Mouse (Mus musculus) G1E (cell line): ENCODE measurements around the gene Tppp. TPM values are rescaled to one million over a fixed set of nuclear protein-coding genes. Genes with fewer than 3 reads are reported as not detected.
"Not testable (repeated sequence)": the region's sequence is repeated elsewhere in the genome, so short reads cannot be mapped to it uniquely, and the experiment has no call there.

Experiments used
- ATAC-seq: 2 replicates; pipeline ENCODE4 v1.8.0; 2016; ENCODE audit warnings: mild to moderate bottlenecking; ENCODE audit not compliant: insufficient number of reproducible peaks, poor library complexity, low FRiP score, severe bottlenecking; ENCODE audit errors: extremely low read depth
- DNase-seq: peaks from one replicate; pipeline ENCODE4 v3.0.0; 2012; ENCODE audit warnings: low spot score
- H3K27me3 ChIP-seq: 2 replicates; pipeline ENCODE4 v1.6.1; 2012; ENCODE audit warnings: mild to moderate bottlenecking, low read length, inconsistent platforms; ENCODE audit not compliant: insufficient read depth
- H3K36me3 ChIP-seq: replicated peaks from 2 replicates; pipeline ENCODE3; 2012; ENCODE audit warnings: mild to moderate bottlenecking, inconsistent platforms
- H3K4me1 ChIP-seq: 2 replicates; pipeline ENCODE4 v1.6.1; 2012; ENCODE audit warnings: low read depth, low read length, inconsistent platforms, mixed read lengths; ENCODE audit not compliant: insufficient read depth
- H3K4me3 ChIP-seq: 2 replicates; pipeline ENCODE4 v1.5.1; 2012; ENCODE audit warnings: low read depth, mild to moderate bottlenecking, inconsistent platforms, low read length, moderate library complexity, mixed read lengths
- H3K9me3 ChIP-seq: replicated peaks from 2 replicates; pipeline ENCODE4 v1.6.1; 2012; ENCODE audit warnings: inconsistent platforms
- CTCF ChIP-seq: IDR thresholded peaks from 2 replicates; pipeline ENCODE4 v1.5.1; 2012; ENCODE audit warnings: low read depth, low read length, inconsistent platforms, mixed read lengths
- GATA1 ChIP-seq: IDR thresholded peaks from 2 replicates; pipeline ENCODE4 v1.6.1; 2012; ENCODE audit warnings: borderline replicate concordance, low read length, inconsistent platforms, mixed read lengths
- GATA2 ChIP-seq: IDR thresholded peaks from 2 replicates; pipeline ENCODE4 v1.6.1; 2012; ENCODE audit warnings: low read depth, low read length, inconsistent platforms, borderline replicate concordance
- POLR2AphosphoS5 ChIP-seq: IDR thresholded peaks from 2 replicates; pipeline ENCODE4 v1.6.1; 2012; ENCODE audit warnings: low read depth, low read length, inconsistent platforms; ENCODE audit not compliant: insufficient replicate concordance
- TAL1 ChIP-seq: conservative IDR thresholded peaks from 2 replicates; pipeline ENCODE4 v1.6.1; 2012; ENCODE audit warnings: low read depth, low read length, inconsistent platforms, mixed read lengths
- polyA plus RNA-seq: library from polyadenylated mRNA; stranded (reverse); fragments of >175 nt; gene quantifications from 2 replicates; pipeline ENCODE4 v1.2.3, GENCODE M21; 2012
- total RNA-seq, 2 experiments: library from RNA; stranded (forward) in 1 of 2; stranded (reverse) in 1 of 2; fragments of 200-1000 nt in 1 of 2; fragments of >200 nt in 1 of 2; fragmentation: Nextera tagmentation in 1 of 2; gene quantifications; 2 replicates each; pipeline ENCODE4 v1.2.3; 2014 to 2017

The Tppp gene
- total and polyA plus RNA-seq, 3 experiments, result 0.16 TPM; not detected in 2

DNA sequence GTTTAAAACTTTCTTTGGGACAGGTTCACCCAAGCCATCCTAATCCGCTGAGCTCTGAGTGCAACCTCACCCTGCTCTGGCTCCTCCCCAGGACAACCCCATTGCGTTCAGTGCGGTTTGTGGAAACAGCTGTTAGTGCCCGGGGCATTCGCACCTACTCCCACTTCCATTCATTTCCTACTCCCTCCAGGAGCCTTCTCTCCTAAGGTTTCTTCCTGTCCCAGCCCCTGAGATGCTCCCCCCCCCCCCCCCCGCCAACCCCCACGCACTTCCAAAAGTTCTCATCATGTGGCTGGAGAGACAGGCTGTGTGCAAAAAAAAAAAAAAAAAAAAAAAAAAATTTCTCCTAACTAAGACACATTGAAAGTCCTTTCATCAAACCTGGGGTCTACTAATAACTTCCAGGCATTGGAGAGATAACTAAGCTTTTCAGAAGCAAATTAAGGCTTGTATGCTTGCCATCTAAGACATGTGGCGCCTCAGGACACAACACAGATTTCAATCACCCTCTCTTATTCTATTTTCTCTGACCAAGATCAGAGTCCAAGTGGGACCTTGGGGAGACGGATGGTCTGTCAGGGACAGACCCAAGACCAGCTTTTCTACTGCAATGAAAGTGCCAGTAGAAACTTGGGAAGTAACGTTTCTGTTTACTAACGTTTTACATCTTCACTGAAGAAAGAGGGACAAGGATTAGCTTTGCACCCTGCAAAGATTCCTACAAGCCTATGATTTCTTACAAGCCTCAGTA, 53.3 kb downstream of the Tppp start:
- ATAC-seq (no peak), DNase-seq (no peak)
- TF ChIP-seq POLR2AphosphoS5, result no peak
- no peak for TF ChIP-seq TAL1
- TF ChIP-seq GATA2, result no peak
- no peak for TF ChIP-seq GATA1
- TF ChIP-seq CTCF, result no peak
- Histone ChIP-seq H3K4me1 (peaks cover 5% of the 10 kb centered on the region), H3K36me3 (peaks cover 9% of the 10 kb centered on the region), H3K27me3 (peaks cover 11% of the 10 kb centered on the region), H3K9me3 (no peaks in the 10 kb centered on the region), H3K4me3 (peak overlapping the region; percentile 93)

GRCm38 (mm10) chr13:74063340-74064050, 54.3 kb downstream of the Tppp start:
- peaks cover 2% of the 10 kb centered on the region for H3K36me3 ChIP-seq
- H3K4me3 ChIP-seq, result no peak overlapping the region
- ATAC-seq, result no peak
- peaks cover 11% of the 10 kb centered on the region for H3K27me3 ChIP-seq
- no peaks in the 10 kb centered on the region for H3K9me3 ChIP-seq
- peaks cover 5% of the 10 kb centered on the region for H3K4me1 ChIP-seq
- TF ChIP-seq GATA2 (no peak), CTCF (no peak), TAL1 (no peak), GATA1 (no peak), POLR2AphosphoS5 (no peak)
- DNase-seq, result no peak

- Histone ChIP-seq H3K4me3 (no peak overlapping the region), H3K27me3 (peaks cover 16% of the 10 kb centered on the region), H3K4me1 (peaks cover 2% of the 10 kb centered on the region; the same call in 1 of the 2 replicates), H3K9me3 (no peaks in the 10 kb centered on the region), H3K36me3 (no peaks in the 10 kb centered on the region)
- TF ChIP-seq TAL1 (no peak), POLR2AphosphoS5 (no peak), GATA1 (no peak), CTCF (no peak), GATA2 (no peak)
- no peak for DNase-seq
- ATAC-seq, result no peak
Measured at GRCm38 (mm10) chr13:74066576-74066975, 57.4 kb downstream of the Tppp start.

- DNase-seq, H3K9me3 ChIP-seq, H3K4me1 ChIP-seq, H3K36me3 ChIP-seq, H3K4me3 ChIP-seq: not testable (repeated sequence)
- H3K27me3 ChIP-seq, result peaks cover 19% of the 10 kb centered on the region
- ATAC-seq, result peak; percentile 49
Measured at GRCm38 (mm10) chr13:74071244-74071643, 62.0 kb downstream of the Tppp start.

DNA sequence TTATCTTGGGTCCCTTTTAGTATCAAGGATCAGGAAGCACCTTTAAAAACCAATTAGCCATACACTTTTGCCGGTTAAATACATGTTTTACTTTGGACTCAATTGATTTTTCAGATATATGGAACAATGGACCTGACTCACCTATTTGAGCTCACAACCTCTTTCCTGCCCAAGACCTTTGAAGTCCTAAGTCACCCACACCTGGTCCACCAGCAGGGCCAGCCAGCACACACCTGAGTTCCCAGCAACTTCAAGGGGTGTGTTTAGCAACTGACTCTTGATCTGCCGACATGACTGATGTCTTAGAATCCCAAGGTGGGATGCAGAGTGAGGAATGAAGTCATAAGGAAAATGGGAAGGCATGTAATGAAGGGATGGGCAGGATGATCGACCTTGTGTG, 62.5 kb downstream of the Tppp start:
- Histone ChIP-seq H3K36me3 (no peaks in the 10 kb centered on the region), H3K4me3 (no peak overlapping the region), H3K27me3 (peaks cover 19% of the 10 kb centered on the region), H3K9me3 (no peaks in the 10 kb centered on the region), H3K4me1 (no peaks in the 10 kb centered on the region; the same call in 1 of the 2 replicates)
- DNase-seq (no peak), ATAC-seq (no peak)
- TF ChIP-seq TAL1, result no peak
- no peak for TF ChIP-seq CTCF
- no peak for TF ChIP-seq GATA1

DNA sequence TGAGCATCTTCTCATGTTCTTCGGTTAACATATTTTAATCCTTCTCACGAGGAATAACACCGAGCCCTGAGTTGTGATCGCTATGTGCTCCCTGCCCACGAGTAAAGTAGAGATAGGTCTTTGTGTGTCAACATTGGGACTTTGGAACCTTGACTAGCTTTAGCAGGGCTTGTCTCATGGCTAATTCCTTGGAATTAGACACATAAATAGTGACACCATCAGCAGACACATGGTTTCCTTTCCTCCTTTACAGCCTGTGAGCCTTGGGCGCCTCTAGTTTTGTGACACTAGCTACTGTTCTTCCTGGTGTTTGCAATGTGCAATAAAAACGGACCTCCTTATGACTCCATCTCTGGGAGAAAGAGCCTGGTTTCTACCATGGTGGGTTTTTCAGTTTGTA, 64.2 kb downstream of the Tppp start:
- Histone ChIP-seq H3K4me1 (no peaks in the 10 kb centered on the region; the same call in 1 of the 2 replicates), H3K27me3 (peaks cover 22% of the 10 kb centered on the region), H3K36me3 (no peaks in the 10 kb centered on the region), H3K4me3 (no peak overlapping the region), H3K9me3 (no peaks in the 10 kb centered on the region)
- no peak for TF ChIP-seq GATA2
- TF ChIP-seq POLR2AphosphoS5, result no peak
- TF ChIP-seq GATA1, result no peak
- TF ChIP-seq CTCF, result no peak
- TF ChIP-seq TAL1, result no peak
- DNase-seq (no peak), ATAC-seq (no peak)

Other genes starting within 250 kb of the Tppp start
- not detected in 2 replicates for gene Nkd2, start 161.8 kb upstream of the Tppp start, total RNA-seq (2014; fragmentation: Nextera tagmentation)
- 0.06 and 0.27 TPM in 2 replicates for gene Nkd2, start 161.8 kb upstream of the Tppp start, total RNA-seq (2017)
- gene Nkd2, start 161.8 kb upstream of the Tppp start, polyA plus RNA-seq, result not detected in 2 replicates
- 46.7 and 57.6 TPM in 2 replicates for gene Trip13, start 71.6 kb upstream of the Tppp start, total RNA-seq (2014; fragmentation: Nextera tagmentation)
- 48.2 and 57.7 TPM in 2 replicates for gene Trip13, start 71.6 kb upstream of the Tppp start, total RNA-seq (2017)
- 4.5 and 4.9 TPM in 2 replicates for gene Trip13, start 71.6 kb upstream of the Tppp start, polyA plus RNA-seq
- gene Brd9, start 71.6 kb upstream of the Tppp start, total RNA-seq (2014; fragmentation: Nextera tagmentation), result 33.0 and 41.3 TPM in 2 replicates
- 48.2 and 51.3 TPM in 2 replicates for gene Brd9, start 71.6 kb upstream of the Tppp start, total RNA-seq (2017)
- gene Brd9, start 71.6 kb upstream of the Tppp start, polyA plus RNA-seq, result 9.2 and 9.9 TPM in 2 replicates
- gene Zdhhc11, start 45.6 kb upstream of the Tppp start, total RNA-seq (2014; fragmentation: Nextera tagmentation), result not detected in 2 replicates
- gene Zdhhc11, start 45.6 kb upstream of the Tppp start, total RNA-seq (2017), result not detected in 2 replicates
- gene Zdhhc11, start 45.6 kb upstream of the Tppp start, polyA plus RNA-seq, result not detected in 2 replicates
- 14.4 and 16.3 TPM in 2 replicates for gene Cep72, start 52.9 kb downstream of the Tppp start, total RNA-seq (2014; fragmentation: Nextera tagmentation)
- 10.6 and 11.2 TPM in 2 replicates for gene Cep72, start 52.9 kb downstream of the Tppp start, total RNA-seq (2017)
- 1.1 and 3.4 TPM in 2 replicates for gene Cep72, start 52.9 kb downstream of the Tppp start, polyA plus RNA-seq
- not detected in 2 replicates for gene Slc9a3, start 112.0 kb downstream of the Tppp start, total RNA-seq (2014; fragmentation: Nextera tagmentation)
- 0.06 and 0.11 TPM in 2 replicates for gene Slc9a3, start 112.0 kb downstream of the Tppp start, total RNA-seq (2017)
- not detected in 2 replicates for gene Slc9a3, start 112.0 kb downstream of the Tppp start, polyA plus RNA-seq
- gene Exoc3, start 199.3 kb downstream of the Tppp start, total RNA-seq (2014; fragmentation: Nextera tagmentation), result 34.3 and 39.1 TPM in 2 replicates
- gene Exoc3, start 199.3 kb downstream of the Tppp start, total RNA-seq (2017), result 43.7 and 46.7 TPM in 2 replicates
- gene Exoc3, start 199.3 kb downstream of the Tppp start, polyA plus RNA-seq, result 7.9 and 26.6 TPM in 2 replicates